Mouse (Mus musculus): ENCODE data around the gene Hoxd4.

GRCm38 (mm10) chr2:74714881-74715280 lies 3.2 kb downstream of the Hoxd4 start:
- no peak for TF ChIP-seq POLR2A (IDR thresholded peaks at IDR 0.05; ENCODE audit: insufficient read length, low read depth)
- TF ChIP-seq CEBPB (IDR thresholded peaks at IDR 0.05; ENCODE audit: insufficient read depth, poor library complexity, severe bottlenecking) = no peak
- TF ChIP-seq POLR2AphosphoS2 (IDR thresholded peaks at IDR 0.05; ENCODE audit: insufficient read length, low read depth) = no peak
- no peak for TF ChIP-seq REST (IDR thresholded peaks at IDR 0.05; ENCODE audit: insufficient read depth, insufficient read length)

All from myocyte (in vitro differentiated cells).